Mouse (Mus musculus) CH12.LX (cell line): ENCODE results near the gene Tubb5.

ENCODE experiments used
- CTCF ChIP-seq, 2 experiments: IDR thresholded peaks in 1 of 2; conservative IDR thresholded peaks in 1 of 2; 2 replicates each; pipeline ENCODE4 v1.5.1; 2011 to 2012; ENCODE audit warnings: low read depth in 2 of 2, low read length in 2 of 2, improper control_type of control experiment in 1 of 2, inconsistent platforms in 1 of 2, mild to moderate bottlenecking in 1 of 2, moderate library complexity in 1 of 2
- POLR2A ChIP-seq: IDR thresholded peaks from 2 replicates; pipeline ENCODE4 v1.6.1; 2011; ENCODE audit warnings: low read depth, mild to moderate bottlenecking, improper control_type of control experiment, low read length

DNA sequence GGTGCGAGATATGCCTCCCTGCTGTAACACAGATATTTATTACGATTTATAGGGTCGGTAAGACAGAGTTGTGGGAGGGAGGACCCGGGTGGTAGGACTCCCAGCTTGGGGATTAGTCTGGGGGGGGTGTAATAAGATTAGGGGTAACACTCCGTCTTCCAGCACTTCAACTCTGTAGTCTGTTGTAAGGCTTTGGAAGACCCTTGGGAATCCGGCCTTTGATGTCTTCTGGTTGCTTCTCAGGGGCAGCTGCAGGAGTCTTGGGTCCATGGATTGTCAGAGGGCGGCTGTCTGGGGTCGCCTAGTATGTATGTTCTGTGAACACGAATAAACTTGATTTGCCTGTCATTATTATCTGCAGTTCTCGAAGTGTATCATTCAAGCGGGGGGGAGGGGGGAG, 15.5 kb downstream of the Tubb5 start:
- no peak for TF ChIP-seq POLR2A
- no peak for TF ChIP-seq CTCF (conservative IDR thresholded peaks at IDR 0.05 in 1 of 2, IDR thresholded peaks at IDR 0.05 in 1 of 2; ENCODE audit: low read depth in 2 of 2, low read length in 2 of 2)
